Mouse (Mus musculus): Measurements from ENCODE around the gene Esrrg.

- TF ChIP-seq CTCF (IDR thresholded peaks at IDR 0.05; ENCODE audit: extremely low read depth, insufficient read depth, insufficient read length, insufficient replicate concordance) (no peak), POLR2A (IDR thresholded peaks at IDR 0.05; ENCODE audit: low read depth, low read length) (no peak)
Observed at GRCm38 (mm10) chr1:188153665-188154064, 545.1 kb downstream of the Esrrg start.
